Mouse (Mus musculus) frontal cortex, adult 2 months (tissue): ENCODE measurements at regions not wholly inside any gene's neighbourhood (a gene's known extent, or its start where the extent isn't known, plus 50 kb on each side); places are given as distances from the start of the nearest gene placed in this dataset.

ENCODE experiments used
- DNase-seq, 2 experiments: peaks; one replicate each; pipeline ENCODE4 v3.0.0; 2022; ENCODE audit warnings: low spot score in 1 of 2; ENCODE audit errors: extremely low spot score in 1 of 2

GRCm38 (mm10) chr13:16646056-16646455 lies 634.4 kb downstream of the Inhba start:
- peak in 1 of 2 experiments; percentile 17 for DNase-seq

- DNase-seq = no peak
These were observed 635.0 kb downstream of the Inhba start for GRCm38 (mm10) chr13:16646649-16647048.

DNA sequence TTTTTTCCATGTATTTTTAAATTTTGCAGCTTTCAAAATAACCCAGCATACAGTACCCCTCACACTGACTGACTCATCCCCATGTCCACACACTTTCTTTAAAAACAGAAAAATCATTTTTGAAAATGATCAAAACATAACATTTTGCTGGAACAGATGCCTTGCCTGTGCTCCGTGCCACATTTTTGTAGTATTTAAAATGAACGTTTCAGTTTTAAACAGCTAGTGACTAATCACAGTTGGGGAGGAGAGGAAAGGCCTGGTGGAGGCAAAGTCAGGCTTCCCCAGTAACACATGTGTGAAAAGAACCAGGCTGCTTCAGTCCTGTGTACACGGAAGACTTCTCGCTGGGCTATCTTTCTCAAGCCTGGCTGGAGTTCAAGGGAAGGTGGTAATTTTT lies 644.5 kb downstream of the Inhba start:
- DNase-seq = peak; percentile 50 to 67

DNA sequence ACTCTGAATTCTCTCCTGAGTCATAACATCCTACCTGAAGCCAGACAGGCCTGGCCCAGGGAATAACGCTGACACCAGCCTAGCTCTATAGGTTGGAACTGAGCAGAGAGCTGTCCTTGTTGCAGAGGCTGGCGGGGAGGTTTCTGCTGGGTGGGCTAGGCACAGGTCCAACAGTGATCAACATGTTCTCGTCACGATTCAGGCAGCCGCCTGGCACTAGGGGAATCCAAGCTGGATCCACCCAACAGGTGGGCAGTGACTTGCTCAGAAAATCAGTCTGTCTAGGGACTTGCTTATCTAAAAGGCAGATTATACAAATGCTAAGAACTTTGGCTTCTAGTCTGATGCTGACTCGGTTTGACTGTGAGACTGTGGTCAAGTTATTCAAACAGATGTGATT lies 648.2 kb downstream of the Inhba start:
- DNase-seq = peak; percentile 32 to 54

- DNase-seq = peak in 1 of 2 experiments; percentile 23
These were observed 657.0 kb downstream of the Inhba start for GRCm38 (mm10) chr13:16668652-16669051.

DNA sequence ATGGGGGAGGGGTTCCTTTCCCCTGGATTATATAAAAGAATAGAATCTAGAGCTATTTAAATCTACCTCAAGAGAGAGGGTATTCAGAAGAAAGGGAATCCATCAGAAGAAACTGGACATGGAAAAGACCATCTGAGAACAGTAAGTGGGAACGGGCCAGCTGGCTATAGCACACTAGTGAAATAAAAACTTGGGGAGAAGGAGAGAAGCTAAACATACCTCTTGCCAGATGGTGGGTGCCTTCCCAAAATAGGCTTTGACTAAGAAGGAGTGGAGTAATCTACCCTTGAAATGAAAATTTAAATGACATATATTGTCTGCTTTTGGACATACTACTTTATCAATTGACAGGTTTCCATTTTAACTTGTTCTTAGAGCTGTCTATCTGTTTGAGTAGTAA lies 657.6 kb downstream of the Inhba start:
- peak; percentile 33 to 52 for DNase-seq

DNA sequence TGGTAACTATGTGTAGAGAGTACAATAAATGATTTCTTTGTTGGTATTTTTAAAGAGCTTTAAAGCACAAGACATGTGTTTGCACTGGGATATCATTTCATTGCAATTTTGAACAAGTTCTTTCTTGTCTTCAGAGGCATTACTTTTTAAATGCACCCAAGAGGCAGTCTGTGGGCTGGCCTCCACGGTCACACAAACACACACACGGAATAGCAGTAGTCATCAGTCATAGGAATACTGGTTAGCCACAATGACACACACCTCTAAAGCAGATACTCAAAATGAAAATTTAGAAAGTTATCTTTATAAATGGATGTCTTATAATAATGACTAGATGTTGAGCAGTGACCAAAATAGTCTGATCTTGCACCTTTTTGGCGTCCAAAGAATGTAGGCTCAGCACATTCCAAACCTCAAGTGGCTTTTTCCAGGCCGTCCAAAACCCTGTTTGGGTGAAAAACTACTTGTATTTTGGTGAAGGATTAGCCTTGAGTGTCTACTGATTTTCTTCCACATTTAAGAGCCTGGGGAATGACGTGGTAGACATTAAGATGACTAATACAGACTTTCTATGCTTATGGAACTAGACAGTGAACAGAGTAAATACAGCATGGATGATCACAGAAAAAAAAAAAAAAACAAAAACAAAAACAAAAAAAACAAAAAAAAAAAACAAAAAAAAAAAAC lies 658.5 kb downstream of the Inhba start:
- DNase-seq = no peak

DNA sequence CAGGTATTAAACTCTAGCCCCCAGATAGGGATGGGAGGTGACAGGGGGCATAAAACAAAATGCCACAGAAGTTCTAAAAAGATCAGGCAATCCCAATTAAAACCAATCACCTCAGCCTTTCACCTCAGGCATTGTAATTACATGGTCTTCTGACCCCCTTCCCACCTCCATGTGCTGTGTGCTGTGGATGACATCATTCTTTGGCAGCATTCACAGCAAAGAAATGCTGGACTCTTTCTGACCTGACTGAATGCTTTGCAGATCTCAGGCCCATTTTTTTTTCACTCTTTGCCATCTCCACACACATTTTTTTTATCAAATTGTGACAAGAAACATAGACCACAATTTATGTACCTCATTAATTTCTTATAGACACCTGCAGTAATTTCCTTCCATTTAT lies 659.1 kb downstream of the Inhba start:
- DNase-seq = no peak

GRCm38 (mm10) chr13:16676873-16677272 lies 665.2 kb downstream of the Inhba start:
- DNase-seq = no peak

DNA sequence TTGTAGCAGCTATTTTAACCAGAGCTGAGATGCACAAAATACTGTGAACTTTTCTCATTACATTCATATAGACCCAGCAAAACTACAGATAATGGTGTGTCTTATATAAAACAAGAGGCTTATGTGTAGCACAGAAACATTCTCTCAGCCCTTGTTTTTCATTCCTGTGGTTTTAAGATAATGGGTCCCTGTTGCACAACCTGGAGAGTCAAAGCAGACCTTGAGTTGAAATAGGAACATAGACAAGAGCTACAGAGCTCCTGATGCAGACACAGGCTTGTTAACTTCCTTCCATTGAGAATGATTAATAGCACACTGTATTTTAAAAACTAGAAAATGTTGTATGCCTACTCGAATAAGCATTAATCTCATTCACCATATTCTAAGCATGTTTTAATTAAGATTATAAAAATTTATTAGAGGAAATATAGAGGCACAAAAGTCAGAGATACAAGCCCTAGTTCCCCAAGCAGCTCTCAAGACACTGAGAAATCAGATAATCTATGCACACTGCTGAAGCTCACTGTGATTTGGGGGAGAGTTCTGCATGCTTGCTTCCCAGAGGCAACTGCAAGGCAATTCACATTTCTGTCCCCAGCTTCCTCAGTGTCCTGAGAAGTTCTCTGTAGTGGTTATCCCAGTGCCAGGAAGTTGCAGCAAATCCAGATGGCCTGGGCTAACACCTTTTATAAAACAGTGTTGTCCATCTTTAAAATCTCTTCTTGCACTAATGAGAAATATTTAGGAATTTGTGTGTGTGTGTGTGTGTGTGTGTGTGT lies 666.8 kb downstream of the Inhba start:
- no peak for DNase-seq

GRCm38 (mm10) chr13:16694201-16694600 lies 682.5 kb downstream of the Inhba start:
- DNase-seq = no peak

DNA sequence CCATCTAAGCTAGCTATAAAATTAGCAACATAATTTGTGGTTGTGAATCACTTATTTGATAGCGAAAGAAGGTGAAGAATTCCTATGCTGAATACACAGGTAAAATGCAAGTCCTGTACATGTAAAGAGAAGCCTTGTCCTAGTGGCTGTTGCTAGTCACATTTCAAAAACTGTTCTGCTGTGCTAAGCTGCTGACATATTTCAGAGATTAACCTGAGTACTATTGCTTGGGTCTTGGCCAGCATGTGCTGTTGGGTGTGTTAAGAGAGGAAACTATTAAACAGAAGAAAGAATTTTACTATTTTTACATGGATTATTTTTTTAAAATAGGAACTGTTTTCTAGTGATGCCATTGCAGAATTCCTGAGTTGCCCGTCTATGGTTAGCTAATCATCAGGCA lies 689.3 kb downstream of the Inhba start:
- DNase-seq = no peak

DNA sequence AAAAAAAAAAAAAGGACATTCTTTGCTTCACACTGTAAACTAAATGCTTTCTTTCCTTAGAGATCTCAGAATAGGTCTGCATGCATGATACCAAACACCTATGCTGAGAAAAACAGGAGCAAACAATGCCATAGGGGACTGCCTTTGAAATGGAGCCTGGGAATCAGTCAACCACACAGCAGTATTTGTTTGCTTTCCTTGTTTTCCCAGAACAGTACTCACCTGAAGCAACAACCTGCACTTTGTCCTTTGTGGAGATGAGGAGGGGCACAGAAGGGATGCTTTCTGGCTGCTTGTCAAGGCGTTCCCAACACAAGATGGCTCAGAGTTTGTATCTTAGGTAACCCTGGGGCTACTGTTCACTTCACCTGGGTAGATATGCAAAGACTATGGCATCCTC lies 690.5 kb downstream of the Inhba start:
- no peak for DNase-seq

GRCm38 (mm10) chr13:16705217-16706104 lies 693.8 kb downstream of the Inhba start:
- DNase-seq = no peak

DNA sequence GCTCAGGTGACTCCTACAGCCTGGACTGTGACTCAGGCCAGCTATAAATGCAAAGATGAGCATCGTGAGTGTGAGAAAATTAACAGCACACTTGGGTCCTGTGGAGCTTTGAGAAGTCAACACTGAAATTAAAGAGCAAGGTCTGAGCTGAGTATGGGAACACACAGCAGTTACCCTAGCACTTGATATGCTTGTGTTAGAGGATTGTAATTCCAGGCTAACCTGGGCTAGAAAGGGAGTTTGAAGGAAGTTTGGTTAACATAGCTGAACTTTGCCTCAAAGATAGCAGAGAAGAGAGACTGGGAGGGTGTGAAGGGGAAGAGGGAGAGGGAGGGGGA lies 694.4 kb downstream of the Inhba start:
- no peak for DNase-seq

DNA sequence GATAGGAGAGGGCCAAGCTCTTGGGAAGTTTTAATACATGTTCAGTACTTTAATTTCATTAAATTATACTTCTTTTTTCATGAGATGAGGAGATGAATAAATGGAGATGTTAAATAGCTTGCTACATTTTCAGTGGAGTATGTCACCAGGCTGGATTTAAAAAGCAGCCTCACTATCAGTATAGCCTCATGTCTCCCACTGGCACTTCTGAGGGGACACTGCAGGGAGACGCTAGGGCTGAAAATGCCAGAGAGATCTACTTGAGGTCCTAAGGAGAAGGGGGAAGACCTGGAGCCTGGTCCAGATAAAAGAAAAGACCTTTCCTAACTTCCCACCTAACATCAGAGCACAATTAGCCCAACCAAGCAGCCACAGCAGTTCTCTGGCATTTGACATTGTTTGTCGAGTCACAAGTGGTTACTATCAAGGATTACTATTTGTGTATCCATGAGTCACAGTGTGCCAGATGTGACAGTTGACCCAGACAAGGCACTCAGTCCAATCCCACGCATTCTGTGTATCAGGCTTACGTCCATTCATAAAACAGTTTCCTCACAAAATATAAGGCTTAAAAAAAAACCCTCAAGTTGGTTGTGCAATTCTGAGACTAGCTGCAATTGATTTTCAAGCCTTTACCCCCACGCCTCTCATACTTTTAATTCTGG lies 703.8 kb downstream of the Inhba start:
- DNase-seq = no peak

GRCm38 (mm10) chr13:16716340-16716739 lies 704.7 kb downstream of the Inhba start:
- no peak for DNase-seq

- DNase-seq = no peak
These were observed 705.4 kb downstream of the Inhba start for GRCm38 (mm10) chr13:16716796-16717749.

DNA sequence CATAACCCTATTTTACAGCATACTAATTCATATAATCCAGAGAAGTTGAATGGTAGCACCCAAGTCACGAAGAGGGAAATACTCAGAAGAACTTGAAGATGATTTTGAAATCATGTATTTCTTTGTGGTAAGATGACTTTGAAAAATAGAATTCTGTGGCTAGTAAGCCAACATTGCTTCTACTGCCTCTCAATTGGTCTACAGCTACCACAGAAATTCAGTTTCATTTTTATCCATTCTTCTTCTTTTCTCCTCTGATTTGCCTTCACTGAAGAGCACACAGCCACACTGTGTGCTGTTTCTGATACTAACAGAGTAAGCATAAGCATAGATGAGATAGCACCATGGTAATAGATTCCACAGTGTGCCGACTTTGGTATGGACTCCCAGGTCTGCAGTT lies 708.4 kb downstream of the Inhba start:
- no peak for DNase-seq

DNA sequence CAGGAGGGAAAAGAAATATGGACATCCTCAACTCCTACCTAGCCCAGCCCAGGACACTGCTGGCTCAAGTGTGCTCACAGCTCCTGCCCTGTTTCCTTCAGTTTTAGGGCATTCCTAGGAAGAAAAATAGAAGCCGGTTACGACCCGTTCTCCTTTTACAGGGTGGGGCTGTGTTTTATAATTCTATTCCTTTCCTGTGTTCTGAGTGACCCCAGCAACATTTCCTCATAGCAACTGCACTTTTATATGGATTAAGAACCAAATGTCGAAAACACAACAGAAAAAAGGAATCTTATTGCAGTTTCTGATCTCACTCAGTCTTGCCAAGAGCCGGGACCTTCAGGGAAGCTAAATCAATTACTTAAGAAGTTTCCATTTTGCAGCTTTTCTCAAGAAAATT lies 713.7 kb downstream of the Inhba start:
- no peak for DNase-seq
